Mouse (Mus musculus): Measurements from ENCODE around the gene Rgs10.
A peak's percentile ranks its signal among the peaks of the same experiment; 100 is the strongest.

The Rgs10 gene

DNA sequence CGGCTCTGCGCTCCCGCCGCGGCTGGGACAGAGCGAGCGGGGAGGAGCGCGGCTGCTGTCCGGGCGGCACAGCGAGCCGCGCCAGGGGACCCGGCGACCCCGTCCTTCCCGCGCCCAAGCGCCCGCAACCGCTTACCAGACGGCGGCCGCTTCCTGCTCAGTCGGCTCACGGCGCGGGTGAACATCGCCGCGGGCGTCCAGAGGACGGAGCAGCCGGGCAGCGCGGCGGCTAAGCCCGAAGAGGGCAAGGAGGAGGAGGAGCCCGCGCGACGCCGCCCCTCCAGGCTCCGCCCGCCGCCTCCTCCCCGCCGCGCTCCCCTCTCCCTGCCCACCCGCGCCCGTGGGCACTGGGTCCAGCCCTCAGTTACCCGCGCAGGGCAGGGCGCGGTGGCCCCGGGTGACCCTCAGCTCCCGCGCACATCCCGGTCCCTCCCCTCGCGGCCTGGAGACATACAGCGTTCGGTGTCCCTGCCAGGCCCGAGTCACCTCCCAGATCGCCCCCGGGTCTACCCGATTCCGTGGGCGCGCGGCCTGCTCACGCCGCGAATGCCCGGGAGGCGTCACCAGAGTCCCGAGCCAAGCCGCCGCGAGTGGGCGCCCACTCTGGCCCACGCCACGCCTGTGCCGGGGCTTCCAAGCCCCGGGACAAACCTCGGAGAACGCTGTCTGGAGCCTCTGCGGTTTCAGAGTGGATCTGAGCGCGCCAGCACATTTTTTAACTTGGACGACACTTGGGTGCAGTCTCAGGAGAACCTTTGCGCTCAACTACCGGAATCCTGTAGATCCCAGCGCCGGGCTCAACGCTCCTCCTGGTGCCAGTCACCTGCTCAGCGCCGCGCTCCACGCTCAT lies at the start of gene Rgs10:
Gene Rgs10, minus strand, starts transcription at position 829 of the 850 bp plus-strand sequence.
- DNase-seq (ENCODE audit: low read depth, low spot score): no peak

DNA sequence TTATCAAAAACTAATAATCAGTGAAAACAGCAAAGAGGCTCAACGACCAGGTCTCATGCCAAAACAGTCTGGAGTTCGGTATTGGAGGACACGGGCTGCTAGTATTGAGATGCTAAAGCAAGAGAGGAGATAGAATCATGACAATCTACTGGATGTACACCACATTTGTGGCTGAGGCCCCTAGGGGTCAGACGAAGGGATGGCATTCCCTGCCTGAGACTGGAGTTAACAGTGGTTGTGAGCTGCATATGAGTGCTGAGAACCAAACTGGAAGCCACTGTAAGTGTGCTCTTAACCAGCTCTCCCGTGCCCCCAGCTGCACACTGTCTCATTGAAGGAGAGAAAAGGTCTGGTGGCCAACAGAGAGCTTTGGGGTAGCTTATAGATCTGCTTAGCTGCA lies 43.8 kb upstream of the Rgs10 start:
- no peak for DNase-seq (ENCODE audit: low read depth, low spot score)

DNA sequence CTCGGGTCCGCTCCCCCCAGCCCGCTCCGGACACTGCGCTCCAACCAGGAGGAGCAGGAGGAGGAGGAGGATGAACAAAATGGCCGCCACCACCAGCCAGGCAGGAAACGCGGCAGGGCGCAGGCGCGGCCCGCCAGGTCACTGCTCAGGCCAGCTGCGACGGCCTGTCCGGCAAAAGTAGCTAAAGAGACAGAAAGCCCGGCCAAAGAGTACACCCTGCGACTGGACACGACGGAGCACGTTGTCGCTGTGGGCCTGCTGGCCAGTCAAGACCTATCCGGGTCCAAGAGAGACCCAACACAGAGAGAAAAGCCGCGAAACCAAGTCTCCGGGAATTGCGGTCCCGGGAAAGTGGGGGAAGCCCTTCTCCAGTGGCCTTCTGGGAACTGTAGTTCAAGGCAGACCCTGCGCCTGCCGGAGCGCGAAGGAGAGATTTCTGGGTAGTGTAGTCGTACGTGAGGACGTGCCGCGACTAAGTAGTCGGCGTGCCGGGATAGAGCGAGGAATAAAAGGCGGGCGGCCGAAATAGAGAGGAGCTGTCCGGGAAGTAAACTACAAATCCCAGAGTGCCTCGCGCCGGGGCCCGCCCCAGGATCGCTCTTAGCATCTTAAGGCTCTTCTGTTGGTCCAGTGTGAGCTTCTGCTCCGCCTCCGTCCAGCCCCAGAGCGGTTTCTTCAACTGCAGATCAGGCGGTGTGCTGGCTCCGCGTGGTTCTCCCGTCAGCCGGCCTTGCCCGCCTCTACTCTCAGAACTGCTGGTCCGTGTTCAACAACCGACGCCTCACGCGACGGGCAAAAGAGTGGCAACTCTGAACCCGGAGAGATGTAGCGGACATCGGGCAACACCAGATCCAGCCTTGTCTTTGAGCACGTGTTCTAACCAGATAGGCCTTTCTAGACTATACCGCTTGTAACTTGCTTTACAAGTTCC lies 43.0 kb upstream of the Rgs10 start, which contains the start of gene Tial1:
Gene Tial1, minus strand, starts transcription at position 433 of the 931 bp plus-strand sequence.
- DNase-seq (ENCODE audit: low read depth, low spot score): peak; percentile 98

DNA sequence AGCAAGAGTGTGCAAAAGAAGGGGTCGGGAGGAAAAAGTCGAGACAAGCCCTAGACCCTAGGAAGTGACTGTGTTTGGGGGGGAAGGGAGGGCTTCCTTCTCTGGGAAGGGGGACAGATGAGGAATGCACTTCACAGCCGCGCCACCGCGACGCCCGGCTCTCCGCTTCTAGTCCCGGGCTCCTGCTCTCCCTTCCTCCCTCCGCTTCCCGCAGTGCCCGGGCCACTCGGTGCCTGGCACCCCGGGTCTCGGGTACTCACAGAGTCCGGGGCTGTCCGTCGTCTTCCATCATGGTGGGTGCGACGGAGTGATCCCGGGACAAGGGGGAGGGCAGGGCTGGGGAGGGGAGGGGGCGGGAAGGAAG lies 42.3 kb upstream of the Rgs10 start:
- DNase-seq (ENCODE audit: low read depth, low spot score): no peak

DNA sequence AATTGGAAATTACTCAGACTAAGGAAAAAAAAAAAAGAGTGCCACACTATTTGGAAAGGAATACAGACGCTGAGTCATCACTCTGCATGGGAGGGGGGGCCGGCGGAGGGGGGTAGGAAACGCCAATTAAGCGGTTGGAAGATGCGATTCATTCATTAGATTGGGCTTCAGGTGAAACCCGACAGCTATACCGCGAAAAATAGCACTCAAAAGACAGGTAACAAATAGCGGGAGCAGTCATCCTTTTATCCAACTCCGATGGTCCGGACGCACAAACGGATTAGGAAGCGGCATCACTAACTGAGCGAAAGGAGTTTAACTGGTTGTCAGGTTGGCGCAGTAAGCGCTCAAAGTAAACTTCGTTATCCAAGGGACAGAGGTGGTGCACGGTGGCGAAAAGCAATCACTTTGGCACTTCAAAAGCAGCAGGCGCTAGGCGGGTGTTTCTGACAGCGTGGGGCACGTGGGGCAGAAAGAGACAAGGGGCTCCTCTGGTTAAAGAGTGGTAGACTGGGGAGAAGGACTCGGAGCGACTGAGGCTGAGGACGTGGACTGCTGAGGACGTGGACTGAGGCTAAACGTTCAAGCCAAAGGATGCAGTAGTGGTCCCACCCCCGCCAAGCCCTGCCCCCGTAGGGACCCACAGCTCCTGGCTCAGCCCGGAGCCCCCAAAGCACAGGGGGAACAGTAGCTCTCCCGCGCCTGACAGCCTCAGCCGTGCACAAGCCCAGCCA lies 41.7 kb upstream of the Rgs10 start:
- no peak for DNase-seq (ENCODE audit: low read depth, low spot score)

DNA sequence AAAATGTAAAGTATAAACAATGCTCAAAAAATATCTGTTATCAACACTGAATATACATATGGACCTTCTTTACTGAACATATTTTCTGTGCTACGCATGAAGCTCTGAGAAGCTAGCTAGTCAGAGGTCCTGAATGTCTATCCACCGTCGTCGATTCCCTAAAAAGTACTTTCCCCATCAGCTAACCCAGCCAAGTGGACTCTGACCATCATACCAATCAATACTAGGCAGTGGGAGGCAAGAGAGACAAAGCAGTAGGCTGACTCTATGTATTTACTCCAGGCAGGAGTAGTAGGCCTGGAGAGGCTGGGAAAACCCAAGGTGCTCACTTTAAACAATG lies 41.2 kb upstream of the Rgs10 start:
- DNase-seq (ENCODE audit: low read depth, low spot score): no peak

DNA sequence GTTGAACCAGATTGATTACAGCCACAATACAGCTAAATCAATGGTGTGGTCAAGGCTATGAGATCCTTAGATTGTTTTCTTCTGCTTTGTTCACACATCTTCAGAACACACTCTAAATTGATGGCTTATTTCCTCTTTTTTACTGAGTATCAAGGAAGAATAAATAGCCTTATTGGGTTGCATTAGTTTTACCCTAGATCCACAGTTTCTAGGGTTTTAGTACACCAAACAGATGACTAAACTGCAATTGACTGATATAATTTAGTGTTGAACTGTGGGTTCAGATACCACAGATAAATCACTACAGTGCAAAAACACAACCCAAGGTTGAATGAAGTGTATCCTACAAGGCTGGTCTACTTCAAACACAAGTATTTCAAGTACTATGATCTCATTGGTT lies 39.5 kb upstream of the Rgs10 start:
- no peak for DNase-seq (ENCODE audit: low read depth, low spot score)

DNA sequence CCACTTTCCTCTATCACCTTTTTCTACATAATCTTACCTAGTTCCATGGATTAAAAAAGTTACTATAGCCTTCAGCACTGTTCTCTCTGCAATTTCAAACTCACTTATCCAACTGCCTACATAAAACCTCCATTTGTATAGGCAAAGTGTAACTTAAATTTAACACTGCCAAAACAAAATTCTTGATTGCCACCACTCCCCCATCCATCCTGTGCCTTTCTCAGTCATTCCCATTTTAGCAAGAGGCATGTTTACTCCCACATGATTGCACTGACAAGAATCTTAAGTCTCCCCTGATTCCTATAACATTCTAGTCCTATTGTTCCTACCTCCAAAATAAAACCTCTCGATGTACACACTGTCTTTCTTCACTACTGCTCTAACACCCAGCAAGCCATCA lies 34.2 kb upstream of the Rgs10 start:
- DNase-seq (ENCODE audit: low read depth, low spot score): no peak

DNA sequence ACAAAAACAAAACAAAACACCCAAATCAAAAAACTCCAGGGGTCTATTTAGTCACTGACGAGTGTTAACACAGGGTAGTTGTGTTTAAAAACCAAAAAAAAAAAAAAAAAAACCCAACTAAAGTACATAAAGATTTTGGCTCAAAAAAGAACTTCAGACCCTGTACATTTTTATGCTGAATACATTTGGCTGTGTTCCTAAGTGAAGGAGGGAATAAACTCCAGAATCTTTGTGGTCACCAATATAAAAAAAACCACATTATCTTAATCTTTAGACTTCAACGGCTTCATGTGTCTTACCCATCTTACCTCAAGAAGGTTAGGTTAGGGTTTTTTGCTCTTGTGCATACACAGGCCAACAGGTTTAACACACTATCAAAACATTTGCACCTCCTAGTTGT lies 22.0 kb upstream of the Rgs10 start:
- DNase-seq (ENCODE audit: low read depth, low spot score): no peak

DNA sequence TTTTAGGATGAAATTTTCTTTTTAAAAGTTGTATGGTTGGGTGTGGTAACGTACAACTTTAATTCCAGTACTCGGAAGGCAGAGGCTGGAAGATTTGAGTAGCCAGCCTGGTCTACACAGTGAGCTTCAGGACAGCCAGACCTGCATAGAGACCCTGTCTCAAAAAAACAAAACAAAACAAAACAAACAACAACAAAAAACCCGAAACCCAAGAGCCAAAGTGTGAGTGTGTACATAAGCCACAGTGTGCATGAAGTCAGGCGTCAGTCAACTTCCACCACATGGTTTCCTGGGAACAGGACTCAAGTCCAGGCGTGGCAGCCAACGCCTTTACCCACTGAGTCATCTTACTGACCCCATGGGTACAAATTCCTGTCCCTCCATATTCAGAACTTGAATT lies 20.7 kb upstream of the Rgs10 start:
- DNase-seq (ENCODE audit: low read depth, low spot score): no peak

DNA sequence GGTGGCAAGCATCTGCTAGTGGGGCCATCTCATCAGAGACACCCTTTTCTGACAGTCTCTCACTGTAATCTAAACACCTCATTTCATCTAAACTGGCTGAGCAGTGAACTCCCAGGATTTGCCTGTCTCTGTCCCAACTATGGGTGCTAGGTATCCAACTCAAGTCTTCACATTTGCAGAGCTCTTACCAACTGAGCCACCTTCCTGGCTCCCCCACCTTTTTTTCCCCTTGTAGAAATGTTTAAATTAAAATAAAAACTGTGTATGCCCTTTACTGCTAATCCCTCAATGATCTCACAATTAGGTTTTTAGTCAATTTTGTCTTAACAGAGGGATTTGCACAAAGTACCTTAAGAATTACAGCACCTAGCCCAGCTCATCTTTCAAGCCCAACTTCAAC lies 19.6 kb upstream of the Rgs10 start:
- DNase-seq (ENCODE audit: low read depth, low spot score): no peak

DNA sequence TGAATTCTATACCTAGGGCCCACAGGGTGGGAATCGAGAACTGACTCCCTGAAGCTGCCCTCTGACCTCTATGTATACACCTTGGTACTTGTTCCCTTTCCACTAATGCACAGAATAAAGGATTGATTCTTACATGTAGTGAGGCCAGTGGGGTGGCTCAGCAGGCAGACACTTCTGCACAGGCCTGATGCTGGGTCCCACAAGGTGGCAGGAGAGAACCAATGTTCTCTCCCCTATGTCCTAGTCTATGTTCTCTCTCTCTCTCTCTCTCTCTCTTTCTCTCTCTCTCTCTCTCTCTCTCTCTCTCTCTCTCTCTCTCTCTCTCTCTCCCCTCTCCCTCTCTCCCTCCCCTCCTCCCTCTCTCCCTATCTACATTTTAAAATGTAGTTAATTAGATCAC lies 14.7 kb upstream of the Rgs10 start:
- no peak for DNase-seq (ENCODE audit: low read depth, low spot score)

DNA sequence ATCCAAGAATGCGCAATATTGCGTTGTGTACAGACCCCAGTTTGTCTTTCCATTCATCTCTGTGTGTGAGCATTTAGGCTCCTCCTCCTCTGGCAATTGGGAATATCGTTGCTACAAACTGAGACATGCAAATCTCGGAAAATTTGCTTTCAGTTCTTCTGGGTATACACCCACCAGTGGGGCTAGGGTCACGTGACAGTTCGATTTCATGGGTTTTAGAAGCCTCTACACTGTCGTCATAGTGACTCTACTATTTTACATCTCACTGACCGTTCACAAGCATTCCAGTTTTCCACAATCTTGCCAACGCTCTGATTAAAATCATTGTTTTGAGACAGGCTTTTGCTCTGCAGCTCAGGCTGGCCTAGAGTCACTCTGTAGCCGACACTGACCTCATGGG lies 14.0 kb upstream of the Rgs10 start:
- DNase-seq (ENCODE audit: low read depth, low spot score): no peak

DNA sequence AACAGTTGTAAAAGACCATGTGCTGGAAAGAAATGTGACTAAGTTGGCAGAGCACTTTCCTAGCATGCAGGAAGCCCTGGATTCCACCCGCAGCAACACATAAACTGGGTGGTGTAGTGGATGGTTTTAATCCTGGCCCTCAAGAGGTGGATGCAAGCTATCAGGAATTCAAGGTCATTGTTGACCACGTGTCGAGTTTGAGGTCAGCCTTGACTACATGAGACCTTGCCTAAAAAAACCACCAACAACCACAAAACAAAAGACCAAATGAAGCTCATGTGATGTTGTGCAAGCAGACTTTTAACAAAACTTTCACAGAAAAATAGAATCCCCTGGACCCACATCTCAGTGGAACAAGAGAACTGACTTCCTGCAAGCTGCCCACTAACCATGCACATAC lies 3.9 kb upstream of the Rgs10 start:
- no peak for DNase-seq (ENCODE audit: low read depth, low spot score)

DNA sequence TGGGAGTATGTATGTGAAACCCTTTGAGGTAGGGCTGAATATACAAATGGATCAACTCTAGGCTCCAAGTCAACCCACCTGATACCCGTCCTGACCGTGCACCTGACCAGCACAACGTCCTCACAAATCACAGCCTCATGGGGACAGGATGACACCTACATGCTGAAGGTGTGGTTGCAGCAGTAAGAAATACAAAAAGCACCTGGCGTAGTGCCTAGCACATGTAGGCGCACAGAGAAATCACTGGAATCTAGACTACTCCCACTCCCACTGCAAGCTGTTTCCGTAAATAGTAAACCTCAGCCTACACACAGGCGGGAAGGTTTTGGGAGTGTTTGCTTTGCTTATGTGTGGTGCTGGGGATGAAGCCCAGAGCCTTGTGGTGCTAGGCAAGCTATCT lies 3.1 kb upstream of the Rgs10 start:
- DNase-seq (ENCODE audit: low read depth, low spot score): no peak

DNA sequence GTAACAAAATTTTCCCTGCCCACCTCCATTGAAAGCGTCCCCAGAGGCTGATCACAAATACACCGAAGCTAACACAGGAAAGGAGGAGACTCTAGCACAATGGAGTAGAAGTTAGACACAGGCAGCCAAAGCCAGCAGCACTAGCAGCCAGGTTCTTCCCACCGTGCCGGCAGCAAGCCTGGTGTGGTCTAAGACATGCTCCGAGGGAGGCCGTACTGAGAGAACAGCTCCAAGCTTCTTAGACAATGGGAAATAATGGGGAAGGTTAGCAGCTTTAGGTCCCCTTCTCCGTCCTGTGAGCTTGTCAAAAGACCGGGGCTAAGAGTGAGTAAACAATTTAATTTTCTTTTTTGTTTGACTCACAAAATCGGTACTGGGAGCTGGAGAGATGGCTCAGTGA lies 1.1 kb upstream of the Rgs10 start:
- no peak for DNase-seq (ENCODE audit: low read depth, low spot score)

DNA sequence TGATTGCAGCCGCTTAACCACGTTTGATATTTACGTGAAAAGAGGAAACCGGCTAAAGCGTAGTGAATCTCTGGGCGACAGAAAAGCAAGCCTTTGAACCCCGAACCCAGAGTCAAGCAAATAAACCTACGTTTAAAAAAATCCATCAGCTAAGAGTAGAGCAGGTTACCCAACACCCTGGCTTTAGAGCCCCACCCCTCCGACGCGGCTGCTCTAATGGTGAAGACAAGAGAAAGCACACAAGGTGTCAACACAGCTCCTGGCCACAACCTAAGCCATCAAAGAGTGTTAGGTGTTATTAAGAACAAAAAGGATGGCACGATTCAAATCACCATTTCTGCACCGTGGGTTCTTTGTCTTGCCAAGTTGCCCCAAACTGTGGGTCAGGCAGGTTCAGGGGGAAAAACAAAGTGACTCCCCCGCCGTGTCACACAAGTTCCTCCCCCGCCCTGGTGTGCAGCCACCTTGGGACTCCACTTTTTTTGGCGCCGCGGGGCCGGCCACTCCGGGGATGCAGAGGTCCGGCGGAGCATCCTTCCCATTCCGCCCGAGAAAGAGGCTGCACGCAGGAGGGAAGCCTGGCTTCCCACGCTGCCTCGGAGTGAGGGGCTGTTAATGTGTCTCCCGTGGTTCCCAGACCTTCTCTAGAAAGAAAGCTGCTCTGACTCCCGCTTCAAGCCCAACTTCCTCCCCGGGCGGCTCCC lies 1.2 kb downstream of the Rgs10 start:
- no peak for DNase-seq (ENCODE audit: low read depth, low spot score)

DNA sequence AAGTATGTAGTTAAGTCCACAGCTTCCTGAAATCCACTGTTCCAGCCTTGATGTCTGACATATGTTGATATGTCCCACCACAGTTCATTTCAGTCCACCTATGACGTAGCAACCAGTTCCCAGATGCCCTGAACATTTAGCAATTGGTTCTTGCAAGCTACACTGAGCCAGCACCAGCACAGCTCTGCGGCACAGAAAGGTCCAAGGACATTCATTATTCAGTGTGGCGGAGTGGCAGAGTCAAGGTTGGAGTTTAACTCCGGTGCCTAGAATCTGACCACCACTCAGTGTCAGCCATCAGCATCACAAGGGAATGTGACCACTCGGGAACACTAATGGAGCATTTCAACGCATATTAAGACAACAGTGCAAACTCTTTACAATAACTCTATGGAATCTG lies 1.9 kb downstream of the Rgs10 start:
- no peak for DNase-seq (ENCODE audit: low read depth, low spot score)

DNA sequence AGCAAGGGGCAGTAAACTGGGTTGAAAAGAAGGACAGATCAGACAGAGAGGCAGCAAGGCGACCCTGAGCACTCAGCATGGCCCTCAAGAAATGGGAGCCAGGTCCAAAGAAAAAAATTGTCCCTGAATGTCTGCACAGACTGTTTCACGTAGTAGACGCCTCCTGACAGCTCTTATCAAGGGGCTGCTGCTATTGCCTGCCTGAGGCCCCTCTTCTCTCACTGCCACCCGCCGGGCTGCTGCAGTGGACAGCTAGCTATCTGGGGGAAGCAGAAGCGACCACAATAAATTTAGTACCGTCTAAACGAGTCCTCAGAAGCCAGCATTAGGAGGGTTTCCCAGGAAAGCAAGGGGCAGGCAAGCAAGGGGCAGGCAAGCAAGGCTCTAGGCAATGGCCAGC lies 4.1 kb downstream of the Rgs10 start:
- DNase-seq (ENCODE audit: low read depth, low spot score): no peak

DNA sequence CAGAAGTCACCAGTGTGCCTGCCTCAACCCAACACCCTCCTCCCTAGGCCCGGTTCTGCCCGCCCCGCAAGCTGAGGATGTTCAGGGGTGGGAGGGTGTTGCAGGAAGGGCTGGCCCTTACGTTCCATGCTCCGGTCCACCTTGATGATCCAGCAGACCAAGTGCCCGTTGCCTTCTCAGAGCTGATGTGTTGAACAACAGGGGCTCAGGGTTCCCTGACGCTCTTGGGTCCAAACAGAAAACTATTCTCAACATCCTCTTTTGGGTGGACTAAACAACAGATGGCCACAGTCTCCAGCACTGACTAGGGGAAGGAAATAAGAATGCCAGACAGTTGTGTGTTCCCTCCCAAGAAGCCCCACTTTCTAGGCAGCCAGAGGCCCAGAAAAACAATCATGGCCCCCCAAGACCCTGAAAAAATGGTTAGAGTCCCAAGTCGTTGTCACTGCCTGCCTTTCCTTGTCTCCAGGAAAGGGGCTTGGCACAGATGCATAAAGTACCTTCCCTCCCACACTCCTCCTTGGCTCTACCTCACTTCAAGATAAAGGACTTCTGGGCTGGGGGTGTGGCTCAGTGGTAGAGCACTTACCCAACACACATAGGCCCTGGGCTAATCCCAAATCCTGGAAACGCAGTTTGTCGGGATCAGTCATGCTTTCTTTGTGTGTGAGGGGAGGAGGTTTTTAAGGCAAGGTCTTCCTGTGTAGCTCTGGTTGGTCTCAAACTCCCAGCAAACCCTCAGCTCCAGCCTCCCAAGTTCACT lies 6.3 kb downstream of the Rgs10 start:
- DNase-seq (ENCODE audit: low read depth, low spot score): no peak

Measured in brain, embryonic 18.5 days (tissue).